Comparison of ENCODE assay signal across 13 mouse cellular contexts in the genomic region with DNA sequence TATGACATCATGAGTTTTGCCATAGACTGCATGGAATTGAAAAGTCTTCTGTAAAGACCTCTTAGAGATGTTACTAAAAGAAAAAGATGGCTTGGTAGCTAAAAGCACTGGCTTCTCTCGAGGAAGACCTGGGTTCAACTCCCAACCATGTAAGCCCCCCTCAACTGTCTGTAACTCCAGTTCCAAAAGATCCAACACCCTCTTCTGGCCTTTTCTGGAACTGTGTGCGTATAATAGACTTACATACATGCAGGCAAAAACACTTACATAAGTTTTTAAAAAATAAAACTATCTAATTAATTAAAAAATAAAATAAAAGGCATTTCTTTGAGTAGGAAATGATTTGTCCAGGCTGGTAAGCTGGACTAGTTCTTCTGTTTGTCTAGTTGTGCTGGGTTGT.
DNase-seq lines count a peak whose midpoint lies in the region; ATAC-seq and TF ChIP-seq lines count a peak whose summit lies in the region.
"Had no signal": no experiment of that assay in that cellular context is flagged by ENCODE, and none has a peak within 500 bp of the region (broad histone marks: within the 10 kb centered on the region; RNA-seq: fewer than 3 reads in every experiment).

No protein-coding gene starts in this region.

- TF ChIP-seq EP300 in heart, adult 2 months (IDR thresholded peaks at IDR 0.05; ENCODE audit: insufficient read depth, low read depth, low read length) = no peak
- no peak for TF ChIP-seq EP300 in lung, postnatal 0 days (IDR thresholded peaks at IDR 0.05)

- TF ChIP-seq CTCF in heart, adult 2 months (IDR thresholded peaks at IDR 0.05) = peak; percentile 47
- peak; percentile 47 for TF ChIP-seq CTCF in lung, postnatal 0 days (IDR thresholded peaks at IDR 0.05)
- TF ChIP-seq CTCF in intestine, postnatal 0 days (IDR thresholded peaks at IDR 0.05; ENCODE audit: low read depth) = peak; percentile 33; the same call in 1 of the 2 replicates

- peaks cover 6% of the 10 kb centered on the region for H3K4me1 ChIP-seq in heart, adult 2 months (ENCODE audit: control insufficient read depth, insufficient read depth, low read length)
- H3K4me1 ChIP-seq in lung, postnatal 0 days (ENCODE audit: insufficient read depth, low read depth, low read length) = peaks cover 14% of the 10 kb centered on the region; the same call in 1 of the 2 replicates
- no peaks in the 10 kb centered on the region; the same call in 1 of the 2 replicates for H3K4me1 ChIP-seq in intestine, postnatal 0 days (replicated peaks; ENCODE audit: control insufficient read depth, insufficient read depth, low read length)
- peaks cover 29% of the 10 kb centered on the region for H3K4me1 ChIP-seq in hindbrain, embryonic 12.5 days

- no peak overlapping the region for H3K4me2 ChIP-seq in lung, postnatal 0 days (replicated peaks; ENCODE audit: low read depth, low read length)
- H3K4me2 ChIP-seq in intestine, postnatal 0 days (replicated peaks; ENCODE audit: low read depth) = no peak overlapping the region
- H3K4me2 ChIP-seq in hindbrain, embryonic 12.5 days (replicated peaks) = no peak overlapping the region

- TF ChIP-seq POLR2A in heart, adult 2 months (IDR thresholded peaks at IDR 0.05; ENCODE audit: insufficient read depth, low read depth, low read length) = no peak

- DNase-seq in heart, adult 2 months = no peak
- DNase-seq in heart, postnatal 25 days (ENCODE audit: low spot score) = no peak
- DNase-seq in lung, postnatal 0 days (ENCODE audit: low spot score) = peak; percentile 17
- no peak for DNase-seq in lung, postnatal 25 days (ENCODE audit: low spot score)
- DNase-seq in c-Kit-positive CD71-positive TER-119-positive erythroid progenitor cells, embryonic 14.5 days (ENCODE audit: low spot score) = no peak
- DNase-seq: adrenal gland, postnatal 36 days; cerebellum, adult 11-12 months; gastrocnemius, postnatal 14 days; spleen, adult 18-20 months had no signal

- no peaks in the 10 kb centered on the region for H3K79me2 ChIP-seq in heart, adult 2 months (replicated peaks; ENCODE audit: control insufficient read depth, insufficient read depth, low read length)

- no peaks in the 10 kb centered on the region for H3K36me3 ChIP-seq in heart, adult 2 months (ENCODE audit: control insufficient read depth, insufficient read depth, low read length)
- H3K36me3 ChIP-seq in lung, postnatal 0 days (ENCODE audit: insufficient read depth, low read length) = no peaks in the 10 kb centered on the region
- no peaks in the 10 kb centered on the region for H3K36me3 ChIP-seq in intestine, postnatal 0 days (ENCODE audit: control insufficient read depth, insufficient read depth)
- H3K36me3 ChIP-seq in hindbrain, embryonic 12.5 days = no peaks in the 10 kb centered on the region

- no peaks in the 10 kb centered on the region for H3K27me3 ChIP-seq in heart, adult 2 months (ENCODE audit: control insufficient read depth, insufficient read depth, low read length)
- H3K27me3 ChIP-seq in lung, postnatal 0 days (replicated peaks; ENCODE audit: insufficient read depth, low read length) = no peaks in the 10 kb centered on the region
- H3K27me3 ChIP-seq in intestine, postnatal 0 days (replicated peaks; ENCODE audit: control insufficient read depth, insufficient read depth, low read length) = no peaks in the 10 kb centered on the region
- H3K27me3 ChIP-seq in hindbrain, embryonic 12.5 days = no peaks in the 10 kb centered on the region
- H3K27me3 ChIP-seq: megakaryocyte, embryonic 14.5 days had no signal

- no peaks in the 10 kb centered on the region for H3K9me3 ChIP-seq in lung, postnatal 0 days (ENCODE audit: low read length)
- no peaks in the 10 kb centered on the region for H3K9me3 ChIP-seq in intestine, postnatal 0 days (ENCODE audit: control insufficient read depth)
- H3K9me3 ChIP-seq in hindbrain, embryonic 12.5 days (replicated peaks) = no peaks in the 10 kb centered on the region
- H3K9me3 ChIP-seq: megakaryocyte, embryonic 14.5 days had no signal

- intact Hi-C loops in heart, adult 2 months (cut with DNase I) = no loop called here
- intact Hi-C loops in heart, postnatal 25 days (cut with DNase I) = no loop called here

- no peak overlapping the region for H3K9ac ChIP-seq in heart, adult 2 months (ENCODE audit: low read depth, low read length)
- H3K9ac ChIP-seq in lung, postnatal 0 days (replicated peaks; ENCODE audit: low read depth) = no peak overlapping the region
- no peak overlapping the region for H3K9ac ChIP-seq in intestine, postnatal 0 days (ENCODE audit: low read depth, low read length)
- H3K9ac ChIP-seq in hindbrain, embryonic 12.5 days = no peak overlapping the region

- no peak for ATAC-seq in lung, postnatal 0 days
- ATAC-seq in intestine, postnatal 0 days = no peak
- ATAC-seq in erythroblast, adult 5-6 weeks (replicated peaks; ENCODE audit: low FRiP score, poor library complexity, severe bottlenecking) = no peak
- ATAC-seq in hindbrain, embryonic 12.5 days (ENCODE audit: low FRiP score) = no peak

- WGBS in heart, adult 2 months = 93% methylated on average over 2 of the region's 2 CpGs
- 74% methylated on average over 2 of the region's 2 CpGs for WGBS in lung, postnatal 0 days
- 86% methylated on average over 2 of the region's 2 CpGs for WGBS in intestine, postnatal 0 days
- 86% methylated on average over 2 of the region's 2 CpGs for WGBS in hindbrain, embryonic 12.5 days

- no peak overlapping the region for H3K4me3 ChIP-seq in heart, adult 2 months
- H3K4me3 ChIP-seq in lung, postnatal 0 days (ENCODE audit: low read depth, low read length) = no peak overlapping the region
- H3K4me3 ChIP-seq in intestine, postnatal 0 days (ENCODE audit: low read depth, low read length) = no peak overlapping the region
- H3K4me3 ChIP-seq in hindbrain, embryonic 12.5 days = no peak overlapping the region
- H3K4me3 ChIP-seq: megakaryocyte, embryonic 14.5 days had no signal

- H3K27ac ChIP-seq in heart, adult 2 months = no peak overlapping the region
- H3K27ac ChIP-seq in lung, postnatal 0 days (ENCODE audit: low read length) = peak overlapping the region; percentile 28; the same call in 1 of the 2 replicates
- no peak overlapping the region for H3K27ac ChIP-seq in intestine, postnatal 0 days (ENCODE audit: low read depth, low read length)
- H3K27ac ChIP-seq in hindbrain, embryonic 12.5 days = no peak overlapping the region
